Mouse (Mus musculus) neutrophil, adult 65 days (primary cell): Measurements from ENCODE around the gene Os9. TPM values are rescaled to one million over a fixed set of nuclear protein-coding genes. Genes with fewer than 3 reads are reported as not detected.

Experiments used
- total RNA-seq: library from RNA; stranded (reverse); gene quantifications from 2 replicates; pipeline ENCODE4 v1.2.4, GENCODE M21; 2023

The Os9 gene
- 96.0 and 111 TPM in 2 replicates for total RNA-seq

DNA sequence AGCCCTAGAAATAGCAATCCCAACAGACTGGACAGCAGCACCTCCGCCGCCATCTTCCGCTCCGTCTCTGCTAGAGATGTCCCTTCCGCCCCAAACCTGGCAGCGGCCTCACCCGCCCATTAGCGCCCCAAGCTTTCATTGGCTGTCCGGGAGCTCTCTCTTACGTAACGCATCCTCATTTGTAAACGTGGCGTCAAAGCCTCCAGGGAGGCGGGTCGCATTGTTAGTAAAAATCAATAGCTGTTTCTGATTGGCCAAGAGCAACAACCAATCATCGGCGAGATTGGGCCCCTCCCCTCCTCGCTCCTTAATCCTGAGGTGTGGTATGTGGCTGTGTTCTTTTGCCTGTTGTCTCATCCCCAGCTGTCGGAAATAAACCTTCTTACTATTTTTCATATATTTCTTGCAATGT, at the start of gene Os9:
Os9 (minus strand) TSS at position 66 of the 412 bp plus-strand sequence.

GRCm38 (mm10) chr10:127164631-127165353, 43.9 kb upstream of the Os9 start, which contains the start of gene B4galnt1:
B4galnt1 (plus strand) TSS chr10:127165225.

GRCm38 (mm10) chr10:127075080-127075479, 45.9 kb downstream of the Os9 start, which contains the start of gene Agap2:
Agap2 (plus strand) TSS chr10:127075284.

GRCm38 (mm10) chr10:127070190-127071121, 50.5 kb downstream of the Os9 start, which contains the start of gene Tspan31:
Tspan31 (minus strand) TSS chr10:127070264.

DNA sequence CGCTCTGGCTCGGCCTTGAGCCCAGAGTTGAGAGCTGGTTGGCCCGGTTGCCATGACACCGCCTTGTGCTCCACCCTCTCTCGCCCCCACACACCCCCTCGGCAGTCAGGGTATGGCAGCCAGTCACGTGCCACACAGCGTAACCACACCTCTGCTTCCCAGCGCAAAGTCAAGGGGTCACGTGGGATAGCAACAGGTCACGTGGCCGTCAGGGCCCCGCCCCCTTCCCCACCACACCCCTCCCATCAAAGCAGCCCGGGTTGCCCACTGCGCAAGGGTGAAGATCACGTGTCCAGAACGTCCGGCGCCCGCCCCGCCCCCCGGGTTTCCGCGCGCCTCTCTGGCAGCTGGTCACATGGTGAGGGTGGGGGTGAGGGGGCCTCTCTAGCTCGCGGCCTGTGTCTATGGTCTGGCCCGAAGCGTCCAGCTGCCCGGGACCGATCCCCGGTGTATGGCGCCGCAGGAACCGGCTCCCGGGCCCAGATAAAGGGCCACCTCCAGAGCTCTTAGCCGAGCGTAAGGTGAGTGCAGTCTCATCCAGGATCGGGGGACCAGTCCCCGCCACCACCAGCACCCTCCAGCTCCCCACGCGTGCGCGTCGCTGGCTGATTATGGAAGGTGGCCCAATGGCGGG, 57.6 kb downstream of the Os9 start, which contains the start of gene Cdk4:
Cdk4 (plus strand) TSS at position 296 of the 634 bp plus-strand sequence.

GRCm38 (mm10) chr10:127059968-127060916, 60.7 kb downstream of the Os9 start, which contains the start of gene March9:
March9 (minus strand) TSS chr10:127060184.

GRCm38 (mm10) chr10:127047954-127048353, 73.0 kb downstream of the Os9 start, which contains the start of gene Cyp27b1:
Cyp27b1 (plus strand) TSS chr10:127048250.

Other genes with a start within 250 kb of the Os9 start
- 2.1 and 3.3 TPM in 2 replicates for gene Atp23, start 219.8 kb downstream of the Os9 start, total RNA-seq
- 110 and 128 TPM in 2 replicates for gene Ctdsp2, start 142.4 kb downstream of the Os9 start, total RNA-seq
- gene Avil, start 120.4 kb downstream of the Os9 start, total RNA-seq: 0.19 TPM in 1 of 2 replicates, not detected in the other
- gene Tsfm, start 90.3 kb downstream of the Os9 start, total RNA-seq: 8.8 and 10.2 TPM in 2 replicates
- 1.9 and 3.1 TPM in 2 replicates for gene Mettl1, start 79.7 kb downstream of the Os9 start, total RNA-seq
- not detected in 2 replicates for gene Eef1akmt3, start 79.6 kb downstream of the Os9 start, total RNA-seq
- not detected in 2 replicates for gene Cyp27b1, start 72.9 kb downstream of the Os9 start, total RNA-seq
- not detected in 2 replicates for gene March9, start 60.9 kb downstream of the Os9 start, total RNA-seq
- gene Cdk4, start 57.6 kb downstream of the Os9 start, total RNA-seq: 64.9 and 82.5 TPM in 2 replicates
- 21.0 and 21.9 TPM in 2 replicates for gene Tspan31, start 50.9 kb downstream of the Os9 start, total RNA-seq
- 48.7 and 56.4 TPM in 2 replicates for gene Agap2, start 45.8 kb downstream of the Os9 start, total RNA-seq
- gene B4galnt1, start 44.1 kb upstream of the Os9 start, total RNA-seq: 90.5 and 91.7 TPM in 2 replicates
- not detected in 2 replicates for gene Slc26a10, start 59.5 kb upstream of the Os9 start, total RNA-seq
- gene Arhgef25, start 69.0 kb upstream of the Os9 start, total RNA-seq: not detected in 2 replicates
- gene Dtx3, start 74.6 kb upstream of the Os9 start, total RNA-seq: 13.5 and 23.8 TPM in 2 replicates
- 34.4 and 42.1 TPM in 2 replicates for gene Pip4k2c, start 90.5 kb upstream of the Os9 start, total RNA-seq
- gene Kif5a, start 142.2 kb upstream of the Os9 start, total RNA-seq: 0.07 and 0.47 TPM in 2 replicates
- 108 and 131 TPM in 2 replicates for gene Dctn2, start 145.2 kb upstream of the Os9 start, total RNA-seq
- 168 and 220 TPM in 2 replicates for gene Mbd6, start 167.9 kb upstream of the Os9 start, total RNA-seq
- gene Mars, start 190.7 kb upstream of the Os9 start, total RNA-seq: 36.6 and 41.9 TPM in 2 replicates
- gene Arhgap9, start 200.8 kb upstream of the Os9 start, total RNA-seq: 251 and 319 TPM in 2 replicates
- gene Gli1, start 220.8 kb upstream of the Os9 start, total RNA-seq: not detected in 2 replicates
- not detected in 2 replicates for gene Inhbe, start 233.3 kb upstream of the Os9 start, total RNA-seq
- gene Inhbc, start 249.3 kb upstream of the Os9 start, total RNA-seq: not detected in 2 replicates